Mouse (Mus musculus) hindbrain, embryonic 14.5 days (tissue): ENCODE results near the gene Gnai2. TPM values are rescaled to one million over a fixed set of nuclear protein-coding genes. Genes with fewer than 3 reads are reported as not detected.
A peak's percentile ranks its signal among the peaks of the same experiment; 100 is the strongest.

Experiments used
- ATAC-seq: fragments of 200-750 bp; cut with Nextera tagmentation; 2 replicates; pipeline ENCODE4 v1.8.0; 2017; ENCODE audit warnings: moderate number of reproducible peaks, mild to moderate bottlenecking, moderate TSS enrichment, moderate library complexity; ENCODE audit not compliant: low FRiP score
- DNase-seq: peaks from one replicate; pipeline ENCODE4 v3.0.0-alpha.2; 2015; ENCODE audit warnings: low spot score
- H3K27ac ChIP-seq: fragments of 300-500 bp; sonication (generic); 2 replicates; pipeline ENCODE4 v1.5.1; 2014; ENCODE audit warnings: mild to moderate bottlenecking, moderate library complexity
- H3K27me3 ChIP-seq: fragments of 300-500 bp; sonication (generic); 2 replicates; pipeline ENCODE4 v1.6.1; 2014; ENCODE audit warnings: mild to moderate bottlenecking, low read length, mixed read lengths; ENCODE audit not compliant: control insufficient read depth, insufficient read depth
- H3K36me3 ChIP-seq: fragments of 300-500 bp; sonication (generic); replicated peaks from 2 replicates; pipeline ENCODE4 v1.6.1; 2014; ENCODE audit not compliant: control insufficient read depth, insufficient read depth
- H3K4me1 ChIP-seq: fragments of 300-500 bp; sonication (generic); replicated peaks from 2 replicates; pipeline ENCODE4 v1.6.1; 2014; ENCODE audit warnings: antibody characterized with exemption, low read length, mixed read lengths; ENCODE audit not compliant: control insufficient read depth, insufficient read depth
- H3K4me2 ChIP-seq: fragments of 300-500 bp; sonication (generic); replicated peaks from 2 replicates; pipeline ENCODE4 v1.6.1; 2014; ENCODE audit warnings: mild to moderate bottlenecking, moderate library complexity
- H3K4me3 ChIP-seq: fragments of 300-500 bp; sonication (generic); replicated peaks from 2 replicates; pipeline ENCODE4 v1.5.1; 2014; ENCODE audit warnings: mild to moderate bottlenecking, low read length
- H3K9ac ChIP-seq: fragments of 300-500 bp; sonication (generic); 2 replicates; pipeline ENCODE4 v1.6.1; 2014
- H3K9me3 ChIP-seq: fragments of 300-500 bp; sonication (generic); 2 replicates; pipeline ENCODE4 v1.6.1; 2016; ENCODE audit warnings: low read length; ENCODE audit not compliant: control insufficient read depth
- WGBS: fragments of 180-500 bp; shearing (Covaris S2); extraction: QIAGEN DNeasy Blood & Tissue Kit; methylation state at CpG from one replicate; pipeline ENCODE4 v1.1.7; 2014; 5-methylcytosine and 5-hydroxymethylcytosine counted together
- polyA plus RNA-seq: library from polyadenylated mRNA; unstranded; fragments of >200 nt; fragmentation: Nextera tagmentation; extraction: Ambion mirVana; gene quantifications from 2 replicates; pipeline ENCODE4 v1.2.1, GENCODE M21; 2014

Gnai2 gene
- polyA plus RNA-seq, 1 experiment from 2014 or later = 282 TPM

DNA sequence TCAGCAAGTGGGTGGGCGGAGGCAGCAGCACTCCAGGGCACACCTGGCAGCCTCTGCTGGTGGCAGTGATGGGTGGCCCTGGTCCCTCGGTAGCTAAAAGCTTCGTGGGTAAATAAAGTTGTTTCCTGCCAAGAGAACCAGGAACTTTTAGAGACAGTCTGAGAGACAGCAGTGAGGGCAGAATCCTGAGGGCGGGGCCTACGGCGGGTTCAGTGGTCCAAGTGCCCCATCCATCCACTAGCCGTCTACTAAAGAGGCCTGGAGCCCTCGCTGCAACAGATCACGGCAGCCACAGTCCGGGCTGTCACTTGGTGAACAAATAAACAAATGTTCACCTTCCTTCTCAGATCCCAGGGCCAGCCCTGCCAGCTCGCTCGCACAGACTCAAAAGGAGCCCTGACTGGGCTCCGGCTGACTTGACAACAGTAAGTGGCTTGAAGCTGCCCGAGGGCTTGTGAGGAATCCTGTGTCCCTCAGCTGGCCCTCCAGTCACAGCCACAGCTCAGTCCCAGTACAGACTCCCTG, 5.2 kb downstream of the Gnai2 start:
- 6% methylated on average over 14 of the region's 14 CpGs for WGBS
- Histone ChIP-seq H3K4me2 (peak overlapping the region; percentile 98), H3K4me1 (peaks cover 73% of the 10 kb centered on the region), H3K4me3 (peak overlapping the region; percentile 3; the same call in 1 of the 2 replicates), H3K36me3 (peaks cover 4% of the 10 kb centered on the region; the same call in 1 of the 2 replicates), H3K27me3 (no peaks in the 10 kb centered on the region), H3K27ac (peak overlapping the region; percentile 93), H3K9me3 (no peaks in the 10 kb centered on the region), H3K9ac (peak overlapping the region; percentile 35)
- ATAC-seq = peak; percentile 6
- DNase-seq = peak; percentile 42

GRCm38 (mm10) chr9:107629411-107629730, 5.8 kb downstream of the Gnai2 start:
- H3K9ac ChIP-seq = peak overlapping the region; percentile 35
- H3K36me3 ChIP-seq = peaks cover 9% of the 10 kb centered on the region; the same call in 1 of the 2 replicates
- 0 out of 2 replicates have a peak overlapping the region, but pooled peaks have one; percentile 3 for H3K4me3 ChIP-seq

GRCm38 (mm10) chr9:107628721-107629410, 6.3 kb downstream of the Gnai2 start:
- H3K4me2 ChIP-seq = peak overlapping the region; percentile 98
- DNase-seq (no peak), ATAC-seq (no peak)
- H3K36me3 ChIP-seq = peaks cover 11% of the 10 kb centered on the region; the same call in 1 of the 2 replicates
- H3K27ac ChIP-seq = peak overlapping the region; percentile 93
- no peaks in the 10 kb centered on the region for H3K9me3 ChIP-seq
- peaks cover 73% of the 10 kb centered on the region for H3K4me1 ChIP-seq
- H3K4me3 ChIP-seq = no peak overlapping the region
- H3K9ac ChIP-seq = peak overlapping the region; percentile 51
- WGBS = 27% methylated on average over 13 of the region's 15 CpGs
- H3K27me3 ChIP-seq = no peaks in the 10 kb centered on the region

More at GRCm38 (mm10) chr9:107629411-107629730, 5.8 kb downstream of the Gnai2 start:
- Histone ChIP-seq H3K4me1 (peaks cover 73% of the 10 kb centered on the region), H3K9me3 (no peaks in the 10 kb centered on the region), H3K4me2 (peak overlapping the region; percentile 98), H3K27me3 (no peaks in the 10 kb centered on the region), H3K27ac (peak overlapping the region; percentile 93)
- 28% methylated on average over 4 of the region's 4 CpGs for WGBS
- no peak for ATAC-seq
- DNase-seq = no peak

GRCm38 (mm10) chr9:107627387-107628255, 7.5 kb downstream of the Gnai2 start:
- DNase-seq (no peak), ATAC-seq (no peak)
- no peak overlapping the region for H3K4me3 ChIP-seq
- peaks cover 68% of the 10 kb centered on the region for H3K4me1 ChIP-seq
- H3K27me3 ChIP-seq = no peaks in the 10 kb centered on the region
- H3K4me2 ChIP-seq = peak overlapping the region; percentile 98
- peak overlapping the region; percentile 93 for H3K27ac ChIP-seq
- peaks cover 14% of the 10 kb centered on the region; the same call in 1 of the 2 replicates for H3K36me3 ChIP-seq
- H3K9ac ChIP-seq = peak overlapping the region; percentile 51
- no peaks in the 10 kb centered on the region for H3K9me3 ChIP-seq
- WGBS = 13% methylated on average over 20 of the region's 20 CpGs

- Histone ChIP-seq H3K27ac (peak overlapping the region; percentile 93), H3K36me3 (peaks cover 19% of the 10 kb centered on the region; the same call in 1 of the 2 replicates), H3K9me3 (no peaks in the 10 kb centered on the region), H3K27me3 (no peaks in the 10 kb centered on the region), H3K4me1 (peaks cover 61% of the 10 kb centered on the region), H3K4me2 (peak overlapping the region; percentile 98), H3K4me3 (no peak overlapping the region), H3K9ac (peak overlapping the region; percentile 51)
- DNase-seq = peak; percentile 79
- 0% methylated on average over 2 of the region's 2 CpGs for WGBS
- ATAC-seq = peak; percentile 68
Observed at GRCm38 (mm10) chr9:107626844-107627277, 8.3 kb downstream of the Gnai2 start.

- Histone ChIP-seq H3K4me3 (no peak overlapping the region), H3K27me3 (no peaks in the 10 kb centered on the region), H3K9me3 (no peaks in the 10 kb centered on the region), H3K9ac (peak overlapping the region; percentile 51), H3K4me1 (peaks cover 56% of the 10 kb centered on the region), H3K4me2 (peak overlapping the region; percentile 98), H3K27ac (peak overlapping the region; percentile 93), H3K36me3 (peaks cover 19% of the 10 kb centered on the region; the same call in 1 of the 2 replicates)
- DNase-seq (peak; percentile 60), ATAC-seq (peak; percentile 39)
- 28% methylated on average over 15 of the region's 15 CpGs for WGBS
Observed at GRCm38 (mm10) chr9:107626158-107626843, 8.9 kb downstream of the Gnai2 start.

DNA sequence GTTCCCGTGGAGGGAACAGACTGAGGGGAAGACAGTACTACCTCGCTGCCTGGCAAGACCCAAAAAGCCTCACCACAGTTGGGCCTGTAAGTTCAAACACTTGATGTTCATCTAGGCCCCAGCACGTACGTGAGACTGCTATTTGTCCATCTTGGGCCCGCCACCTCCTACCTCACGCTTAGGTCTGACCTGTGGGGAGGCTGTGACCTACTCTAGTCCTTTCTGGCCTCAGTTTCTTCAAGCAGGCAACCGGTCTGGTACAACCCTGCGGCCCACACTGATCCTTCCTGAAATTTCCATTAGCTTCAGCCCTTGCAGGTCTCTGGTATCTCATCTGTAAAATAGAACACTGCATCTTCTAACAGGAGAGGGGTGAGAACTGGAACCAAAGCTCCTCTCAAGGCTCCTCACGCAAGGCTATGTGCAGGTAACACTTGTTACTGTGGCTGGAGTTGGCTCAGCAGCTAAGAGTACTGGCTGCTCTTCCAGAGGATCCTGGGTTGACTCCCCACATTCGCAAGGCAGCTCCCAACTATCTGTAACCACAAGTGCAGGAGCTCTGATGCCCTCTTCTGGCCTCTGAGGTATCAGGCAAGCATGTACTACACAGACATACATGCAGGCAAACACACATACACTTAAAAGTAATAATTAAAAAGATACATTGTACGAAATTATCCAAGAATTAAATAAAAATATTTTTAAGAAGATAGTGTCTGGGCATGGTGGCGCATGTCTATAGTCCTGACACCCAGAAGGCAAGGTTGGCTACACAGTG, 9.6 kb downstream of the Gnai2 start:
- 87% methylated on average over 12 of the region's 12 CpGs for WGBS
- DNase-seq = no peak
- no peak for ATAC-seq
- H3K36me3 ChIP-seq = peaks cover 20% of the 10 kb centered on the region; the same call in 1 of the 2 replicates
- H3K4me3 ChIP-seq = no peak overlapping the region
- peak overlapping the region; percentile 93 for H3K27ac ChIP-seq
- no peaks in the 10 kb centered on the region for H3K9me3 ChIP-seq
- peak overlapping the region; percentile 98; the same call in 1 of the 2 replicates for H3K4me2 ChIP-seq
- no peak overlapping the region for H3K9ac ChIP-seq
- H3K27me3 ChIP-seq = no peaks in the 10 kb centered on the region
- peaks cover 49% of the 10 kb centered on the region for H3K4me1 ChIP-seq

GRCm38 (mm10) chr9:107624951-107625350, 10.2 kb downstream of the Gnai2 start:
- Histone ChIP-seq H3K4me2 (no peak overlapping the region), H3K9ac (no peak overlapping the region), H3K27ac (peak overlapping the region; percentile 4; the same call in 1 of the 2 replicates), H3K4me1 (peaks cover 43% of the 10 kb centered on the region), H3K4me3 (no peak overlapping the region), H3K27me3 (no peaks in the 10 kb centered on the region), H3K36me3 (peaks cover 26% of the 10 kb centered on the region), H3K9me3 (no peaks in the 10 kb centered on the region)
- no peak for ATAC-seq
- 72% methylated on average over 3 of the region's 3 CpGs for WGBS
- no peak for DNase-seq
